Mouse (Mus musculus) erythroblast, adult 5-6 weeks (primary cell): Measurements from ENCODE around the gene Eif6. TPM values are rescaled to one million over a fixed set of nuclear protein-coding genes. Genes with fewer than 3 reads are reported as not detected.

Source experiments
- total RNA-seq, 2 experiments: library from RNA; stranded (forward) in 1 of 2; stranded (reverse) in 1 of 2; fragments of 150-400 nt in 1 of 2; fragments of 200-764, 138-1000 nt in 1 of 2; gene quantifications; 2 replicates each; pipeline versions ENCODE4 v1.2.3 to v1.2.4; 2015 to 2017; ENCODE audit warnings: low replicate concordance in 2 of 2

The Eif6 gene
- total RNA-seq, 2 experiments from 2014 or later, result 20.4 to 22.2 TPM

Other genes starting within 250 kb of the Eif6 start
- 6.5 and 7.1 TPM in 2 replicates for gene Gss, start 234.1 kb downstream of the Eif6 start, total RNA-seq (2015; ENCODE audit: low replicate concordance)
- gene Gss, start 234.1 kb downstream of the Eif6 start, total RNA-seq (2017; ENCODE audit: low replicate concordance), result 3.6 and 8.5 TPM in 2 replicates
- gene Myh7b, start 215.7 kb downstream of the Eif6 start, total RNA-seq (2015; ENCODE audit: low replicate concordance), result not detected in 2 replicates
- gene Myh7b, start 215.7 kb downstream of the Eif6 start, total RNA-seq (2017; ENCODE audit: low replicate concordance), result 0.14 TPM in 1 of 2 replicates, not detected in the other
- gene Trpc4ap, start 134.5 kb downstream of the Eif6 start, total RNA-seq (2015; ENCODE audit: low replicate concordance), result 41.2 and 41.7 TPM in 2 replicates
- gene Trpc4ap, start 134.5 kb downstream of the Eif6 start, total RNA-seq (2017; ENCODE audit: low replicate concordance), result 42.1 and 59.8 TPM in 2 replicates
- gene Edem2, start 97.5 kb downstream of the Eif6 start, total RNA-seq (2015; ENCODE audit: low replicate concordance), result 6.7 and 7.3 TPM in 2 replicates
- 8.2 and 9.8 TPM in 2 replicates for gene Edem2, start 97.5 kb downstream of the Eif6 start, total RNA-seq (2017; ENCODE audit: low replicate concordance)
- gene Gm17581, start 91.1 kb downstream of the Eif6 start, total RNA-seq (2015; ENCODE audit: low replicate concordance), result not detected in 2 replicates
- gene Gm17581, start 91.1 kb downstream of the Eif6 start, total RNA-seq (2017; ENCODE audit: low replicate concordance), result not detected in 2 replicates
- not detected in 2 replicates for gene Procr, start 75.8 kb downstream of the Eif6 start, total RNA-seq (2015; ENCODE audit: low replicate concordance)
- gene Procr, start 75.8 kb downstream of the Eif6 start, total RNA-seq (2017; ENCODE audit: low replicate concordance), result 0.51 TPM in 1 of 2 replicates, not detected in the other
- gene Mmp24, start 51.6 kb downstream of the Eif6 start, total RNA-seq (2015; ENCODE audit: low replicate concordance), result not detected in 2 replicates
- not detected in 2 replicates for gene Mmp24, start 51.6 kb downstream of the Eif6 start, total RNA-seq (2017; ENCODE audit: low replicate concordance)
- 1.3 and 3.8 TPM in 2 replicates for gene BC029722, start 7.5 kb downstream of the Eif6 start, total RNA-seq (2015; ENCODE audit: low replicate concordance)
- gene BC029722, start 7.5 kb downstream of the Eif6 start, total RNA-seq (2017; ENCODE audit: low replicate concordance), result 2.4 and 3.5 TPM in 2 replicates
- not detected in 2 replicates for gene Fam83c, start 7.9 kb upstream of the Eif6 start, total RNA-seq (2015; ENCODE audit: low replicate concordance)
- not detected in 2 replicates for gene Fam83c, start 7.9 kb upstream of the Eif6 start, total RNA-seq (2017; ENCODE audit: low replicate concordance)
- 6.7 and 7.9 TPM in 2 replicates for gene Uqcc1, start 103.4 kb upstream of the Eif6 start, total RNA-seq (2015; ENCODE audit: low replicate concordance)
- 4.3 and 8.2 TPM in 2 replicates for gene Uqcc1, start 103.4 kb upstream of the Eif6 start, total RNA-seq (2017; ENCODE audit: low replicate concordance)
- not detected in 2 replicates for gene Gm15557, start 113.8 kb upstream of the Eif6 start, total RNA-seq (2015; ENCODE audit: low replicate concordance)
- not detected in 2 replicates for gene Gm15557, start 113.8 kb upstream of the Eif6 start, total RNA-seq (2017; ENCODE audit: low replicate concordance)
- gene Gdf5, start 118.4 kb upstream of the Eif6 start, total RNA-seq (2015; ENCODE audit: low replicate concordance), result not detected in 2 replicates
- not detected in 2 replicates for gene Gdf5, start 118.4 kb upstream of the Eif6 start, total RNA-seq (2017; ENCODE audit: low replicate concordance)
- 2.7 and 4.0 TPM in 2 replicates for gene Cep250, start 129.5 kb upstream of the Eif6 start, total RNA-seq (2015; ENCODE audit: low replicate concordance)
- 8.5 and 11.7 TPM in 2 replicates for gene Cep250, start 129.5 kb upstream of the Eif6 start, total RNA-seq (2017; ENCODE audit: low replicate concordance)
- gene 6430550D23Rik, start 181.1 kb upstream of the Eif6 start, total RNA-seq (2015; ENCODE audit: low replicate concordance), result not detected in 2 replicates
- 1.4 TPM in 1 of 2 replicates, not detected in the other for gene 6430550D23Rik, start 181.1 kb upstream of the Eif6 start, total RNA-seq (2017; ENCODE audit: low replicate concordance)
- 52.0 and 98.0 TPM in 2 replicates for gene Ergic3, start 181.1 kb upstream of the Eif6 start, total RNA-seq (2015; ENCODE audit: low replicate concordance)
- gene Ergic3, start 181.1 kb upstream of the Eif6 start, total RNA-seq (2017; ENCODE audit: low replicate concordance), result 11.4 and 17.8 TPM in 2 replicates
- not detected in 2 replicates for gene Fer1l4, start 226.0 kb upstream of the Eif6 start, total RNA-seq (2015; ENCODE audit: low replicate concordance)
- gene Fer1l4, start 226.0 kb upstream of the Eif6 start, total RNA-seq (2017; ENCODE audit: low replicate concordance), result not detected in 2 replicates
- gene Spag4, start 238.2 kb upstream of the Eif6 start, total RNA-seq (2015; ENCODE audit: low replicate concordance), result not detected in 2 replicates
- not detected in 2 replicates for gene Spag4, start 238.2 kb upstream of the Eif6 start, total RNA-seq (2017; ENCODE audit: low replicate concordance)